Mouse (Mus musculus): ENCODE data around the gene Optn.

GRCm38 (mm10) chr2:5044321-5044720, 19.5 kb downstream of the Optn start:
- TF ChIP-seq CTCF (IDR thresholded peaks at IDR 0.05; ENCODE audit: low read depth, low read length) (no peak), GATA1 (IDR thresholded peaks at IDR 0.05; ENCODE audit: borderline replicate concordance, low read length) (no peak), GATA2 (IDR thresholded peaks at IDR 0.05; ENCODE audit: borderline replicate concordance, low read depth, low read length) (no peak), TAL1 (conservative IDR thresholded peaks at IDR 0.05; ENCODE audit: low read depth, low read length) (no peak), POLR2AphosphoS5 (IDR thresholded peaks at IDR 0.05; ENCODE audit: insufficient replicate concordance, low read depth, low read length) (no peak)

All from G1E (cell line).